Mouse (Mus musculus) embryo, embryonic 11 days (tissue): ENCODE results near the gene Dlgap3.

Experiments used
- DNase-seq: peaks from one replicate; pipeline ENCODE4 v3.0.0-alpha.2; 2015

Dlgap3 gene

GRCm38 (mm10) chr4:127223291-127223690 is 54.3 kb downstream of the Dlgap3 start:
- DNase-seq, result no peak

- DNase-seq, result no peak
Observed at GRCm38 (mm10) chr4:127223755-127224154, 54.8 kb downstream of the Dlgap3 start.

- DNase-seq, result no peak
Observed at GRCm38 (mm10) chr4:127224444-127225100, 55.6 kb downstream of the Dlgap3 start.

- DNase-seq, result no peak
Observed at GRCm38 (mm10) chr4:127226067-127226466, 57.1 kb downstream of the Dlgap3 start.

GRCm38 (mm10) chr4:127227051-127227673 is 58.2 kb downstream of the Dlgap3 start:
- DNase-seq, result peak; percentile 73

GRCm38 (mm10) chr4:127232028-127232427 is 63.0 kb downstream of the Dlgap3 start:
- peak; percentile 71 for DNase-seq

GRCm38 (mm10) chr4:127232551-127232950 is 63.5 kb downstream of the Dlgap3 start:
- DNase-seq, result no peak

- no peak for DNase-seq
Observed at GRCm38 (mm10) chr4:127233416-127234125, 64.6 kb downstream of the Dlgap3 start.

GRCm38 (mm10) chr4:127235742-127236487 is 66.9 kb downstream of the Dlgap3 start:
- peak; percentile 95 for DNase-seq

- peak; percentile 48 for DNase-seq
Observed at GRCm38 (mm10) chr4:127236631-127237030, 67.6 kb downstream of the Dlgap3 start.

- no peak for DNase-seq
Observed at GRCm38 (mm10) chr4:127237271-127237670, 68.3 kb downstream of the Dlgap3 start.

GRCm38 (mm10) chr4:127242696-127243095 is 73.7 kb downstream of the Dlgap3 start:
- DNase-seq, result no peak

- DNase-seq, result peak; percentile 98
Observed at GRCm38 (mm10) chr4:127243552-127243951, 74.5 kb downstream of the Dlgap3 start, which contains the start of gene Smim12. Smim12 (plus strand) TSS chr4:127243784.

- no peak for DNase-seq
Observed at GRCm38 (mm10) chr4:127243953-127244352, 74.9 kb downstream of the Dlgap3 start.

GRCm38 (mm10) chr4:127249701-127250349 is 80.8 kb downstream of the Dlgap3 start:
- DNase-seq, result peak; percentile 94

GRCm38 (mm10) chr4:127251963-127252585 is 83.1 kb downstream of the Dlgap3 start:
- no peak for DNase-seq

GRCm38 (mm10) chr4:127256739-127257138 is 87.7 kb downstream of the Dlgap3 start:
- DNase-seq, result no peak

GRCm38 (mm10) chr4:127258186-127258897 is 89.3 kb downstream of the Dlgap3 start:
- DNase-seq, result no peak

GRCm38 (mm10) chr4:127261601-127262000 is 92.6 kb downstream of the Dlgap3 start:
- DNase-seq, result no peak

GRCm38 (mm10) chr4:127263438-127264182 is 94.6 kb downstream of the Dlgap3 start:
- DNase-seq, result no peak

GRCm38 (mm10) chr4:127264183-127264554 is 95.2 kb downstream of the Dlgap3 start:
- DNase-seq, result no peak
